Mouse (Mus musculus): Measurements from ENCODE around the gene Armc3.

The Armc3 gene

GRCm38 (mm10) chr2:19351615-19352253, 152.6 kb downstream of the Armc3 start:
- no peak for DNase-seq (ENCODE audit: low spot score)

GRCm38 (mm10) chr2:19353158-19353557, 154.1 kb downstream of the Armc3 start:
- no peak for DNase-seq (ENCODE audit: low spot score)
